Mouse (Mus musculus) limb, embryonic 14.5 days (tissue): ENCODE measurements around the gene Nos1ap. TPM values are rescaled to one million over a fixed set of nuclear protein-coding genes. Genes with fewer than 3 reads are reported as not detected.

Source experiments
- ATAC-seq: fragments of 200-750 bp; cut with Nextera tagmentation; 2 replicates; pipeline ENCODE4 v1.8.0; 2017; ENCODE audit warnings: low read depth, moderate number of reproducible peaks, moderate TSS enrichment; ENCODE audit not compliant: low FRiP score
- DNase-seq: peaks from one replicate; pipeline ENCODE4 v3.0.0-alpha.2; 2015; ENCODE audit warnings: low spot score
- H3K27ac ChIP-seq: fragments of 300-500 bp; sonication (generic); replicated peaks from 2 replicates; pipeline ENCODE4 v1.5.1; 2014; ENCODE audit warnings: low read depth, mild to moderate bottlenecking, low read length, moderate library complexity, mixed read lengths
- H3K27me3 ChIP-seq: fragments of 300-500 bp; sonication (generic); 2 replicates; pipeline ENCODE4 v1.6.1; 2014; ENCODE audit warnings: low read length, mixed read lengths; ENCODE audit not compliant: control insufficient read depth, insufficient read depth
- H3K36me3 ChIP-seq: fragments of 300-500 bp; sonication (generic); 2 replicates; pipeline ENCODE4 v1.6.1; 2014; ENCODE audit warnings: mild to moderate bottlenecking, low read length, moderate library complexity, mixed read lengths; ENCODE audit not compliant: control insufficient read depth, insufficient read depth
- H3K4me1 ChIP-seq: fragments of 300-500 bp; sonication (generic); 2 replicates; pipeline ENCODE4 v1.6.1; 2014; ENCODE audit warnings: antibody characterized with exemption, low read length, mixed read lengths; ENCODE audit not compliant: control insufficient read depth, insufficient read depth
- H3K4me2 ChIP-seq: fragments of 300-500 bp; sonication (generic); replicated peaks from 2 replicates; pipeline ENCODE4 v1.6.1; 2014; ENCODE audit warnings: low read depth, mild to moderate bottlenecking, low read length, moderate library complexity; ENCODE audit not compliant: severe bottlenecking
- H3K4me3 ChIP-seq: fragments of 300-500 bp; sonication (generic); replicated peaks from 2 replicates; pipeline ENCODE4 v1.5.1; 2014; ENCODE audit warnings: low read length
- H3K9ac ChIP-seq: fragments of 300-500 bp; sonication (generic); 2 replicates; pipeline ENCODE4 v1.6.1; 2014; ENCODE audit warnings: mild to moderate bottlenecking, low read depth, low read length, moderate library complexity; ENCODE audit not compliant: severe bottlenecking
- H3K9me3 ChIP-seq: fragments of 300-500 bp; sonication (generic); 2 replicates; pipeline ENCODE4 v1.6.1; 2016; ENCODE audit warnings: low read length; ENCODE audit not compliant: control insufficient read depth
- POLR2A ChIP-seq: fragments of 200-500 bp; IDR thresholded peaks from 2 replicates; pipeline ENCODE4 v1.8.0; 2012; ENCODE audit warnings: inconsistent platforms, mild to moderate bottlenecking, moderate library complexity, borderline replicate concordance; ENCODE audit not compliant: insufficient read depth, insufficient read length; ENCODE audit errors: extremely low read depth
- WGBS: fragments of 180-500 bp; shearing (Covaris S2); extraction: QIAGEN DNeasy Blood & Tissue Kit; methylation state at CpG from one replicate; pipeline ENCODE4 v1.1.7; 2014; 5-methylcytosine and 5-hydroxymethylcytosine counted together
- polyA plus RNA-seq, 2 experiments: library from polyadenylated mRNA; depleted of rRNA in 1 of 2; stranded (reverse) in 1 of 2; unstranded in 1 of 2; fragments of >200 nt; fragmentation: Nextera tagmentation in 1 of 2; extraction: Ambion mirVana in 1 of 2; gene quantifications; 2 replicates each; pipeline versions ENCODE4 v1.2.1 to v1.2.3; 2012 to 2014

The Nos1ap gene
- polyA plus RNA-seq, 2 experiments = 10.2 to 11.6 TPM

DNA sequence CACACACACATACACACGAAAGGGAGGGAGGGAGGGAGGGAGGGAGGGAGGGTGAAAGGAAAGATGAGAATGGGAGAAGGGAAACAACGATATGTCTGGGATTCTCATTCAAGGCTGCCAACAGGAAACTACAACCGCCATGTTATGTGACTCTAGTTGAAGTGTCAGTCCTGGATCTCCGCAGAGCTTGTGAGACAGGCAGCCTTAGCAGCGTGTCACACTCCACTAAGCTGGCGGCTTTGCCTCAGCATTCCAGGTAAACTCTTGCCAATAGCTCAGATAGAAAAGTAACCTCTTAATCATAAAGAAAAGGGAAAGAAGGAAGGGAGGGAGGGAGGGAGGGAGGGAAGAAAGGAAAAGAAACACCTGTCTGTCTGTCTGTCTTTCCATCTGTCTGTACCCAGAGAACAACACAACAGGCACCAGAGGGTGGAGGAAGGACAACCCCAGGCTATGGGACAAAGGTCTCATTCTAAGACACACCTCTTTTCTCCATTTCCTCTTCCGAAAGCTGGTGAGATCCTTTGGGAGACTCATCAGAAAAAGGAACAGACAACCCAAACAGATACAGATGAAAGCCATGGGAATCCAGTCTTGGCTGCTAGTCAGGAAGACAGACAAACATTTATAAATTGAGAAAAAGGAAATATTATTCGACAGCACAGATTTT, 107.3 kb downstream of the Nos1ap start:
- Histone ChIP-seq H3K36me3 (no peaks in the 10 kb centered on the region), H3K4me2 (no peak overlapping the region), H3K27me3 (no peaks in the 10 kb centered on the region), H3K27ac (no peak overlapping the region), H3K9me3 (no peaks in the 10 kb centered on the region), H3K9ac (no peak overlapping the region), H3K4me1 (peaks cover 33% of the 10 kb centered on the region), H3K4me3 (no peak overlapping the region)
- DNase-seq (no peak), ATAC-seq (no peak)
- TF ChIP-seq POLR2A = no peak
- WGBS = 78% methylated on average over 7 of the region's 8 CpGs

DNA sequence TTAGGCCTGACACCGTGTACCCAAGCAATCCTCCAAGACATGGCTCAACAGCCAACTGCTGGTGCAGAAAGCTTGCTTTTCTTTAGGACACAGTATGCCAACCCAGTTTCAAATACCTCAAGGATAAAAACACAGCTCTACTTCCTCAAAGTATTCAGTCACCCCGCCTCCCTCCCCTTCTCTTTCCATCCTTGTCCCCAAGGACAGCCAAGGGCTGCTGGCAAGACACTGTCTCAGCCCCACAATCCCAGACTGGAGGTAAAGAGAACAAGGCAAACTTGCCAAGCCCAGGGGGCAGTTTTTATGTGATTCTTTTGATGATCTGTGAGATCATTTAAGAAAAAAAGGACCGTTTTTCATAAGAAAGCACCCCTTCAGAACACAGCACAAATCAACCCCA, 108.6 kb downstream of the Nos1ap start:
- TF ChIP-seq POLR2A = no peak
- Histone ChIP-seq H3K27ac (peak overlapping the region; percentile 43; the same call in 1 of the 2 replicates), H3K36me3 (no peaks in the 10 kb centered on the region), H3K4me2 (no peak overlapping the region), H3K9ac (no peak overlapping the region), H3K4me1 (peaks cover 33% of the 10 kb centered on the region), H3K9me3 (no peaks in the 10 kb centered on the region), H3K4me3 (no peak overlapping the region), H3K27me3 (no peaks in the 10 kb centered on the region)
- DNase-seq (no peak), ATAC-seq (no peak)
- 40% methylated on average over 3 of the region's 3 CpGs for WGBS

DNA sequence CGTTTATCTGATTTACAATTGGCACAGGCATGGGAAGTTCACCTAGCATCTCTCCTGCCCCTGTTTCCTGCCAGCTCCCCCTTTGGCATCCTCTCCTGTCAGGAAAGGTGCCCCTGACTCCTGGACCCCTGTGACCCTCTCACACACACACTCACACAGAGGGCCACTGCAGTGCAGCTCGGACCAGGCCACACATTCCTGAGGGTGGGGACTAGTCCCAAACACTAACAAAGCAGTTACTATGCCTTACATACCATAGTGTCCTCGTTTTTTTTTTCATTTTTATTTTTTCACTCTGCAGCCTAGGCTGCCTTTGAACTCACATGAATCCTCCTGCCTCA, 110.2 kb downstream of the Nos1ap start:
- H3K27me3 ChIP-seq = no peaks in the 10 kb centered on the region
- 18% methylated on average over 3 of the region's 3 CpGs for WGBS
- no peak overlapping the region for H3K4me2 ChIP-seq
- H3K36me3 ChIP-seq = no peaks in the 10 kb centered on the region
- no peak overlapping the region for H3K27ac ChIP-seq
- H3K4me3 ChIP-seq = no peak overlapping the region
- ATAC-seq (0 out of 2 replicates have a peak, but pooled peaks have one; percentile 66), DNase-seq (no peak)
- H3K9ac ChIP-seq = no peak overlapping the region
- TF ChIP-seq POLR2A = no peak
- peaks cover 33% of the 10 kb centered on the region for H3K4me1 ChIP-seq
- no peaks in the 10 kb centered on the region for H3K9me3 ChIP-seq

DNA sequence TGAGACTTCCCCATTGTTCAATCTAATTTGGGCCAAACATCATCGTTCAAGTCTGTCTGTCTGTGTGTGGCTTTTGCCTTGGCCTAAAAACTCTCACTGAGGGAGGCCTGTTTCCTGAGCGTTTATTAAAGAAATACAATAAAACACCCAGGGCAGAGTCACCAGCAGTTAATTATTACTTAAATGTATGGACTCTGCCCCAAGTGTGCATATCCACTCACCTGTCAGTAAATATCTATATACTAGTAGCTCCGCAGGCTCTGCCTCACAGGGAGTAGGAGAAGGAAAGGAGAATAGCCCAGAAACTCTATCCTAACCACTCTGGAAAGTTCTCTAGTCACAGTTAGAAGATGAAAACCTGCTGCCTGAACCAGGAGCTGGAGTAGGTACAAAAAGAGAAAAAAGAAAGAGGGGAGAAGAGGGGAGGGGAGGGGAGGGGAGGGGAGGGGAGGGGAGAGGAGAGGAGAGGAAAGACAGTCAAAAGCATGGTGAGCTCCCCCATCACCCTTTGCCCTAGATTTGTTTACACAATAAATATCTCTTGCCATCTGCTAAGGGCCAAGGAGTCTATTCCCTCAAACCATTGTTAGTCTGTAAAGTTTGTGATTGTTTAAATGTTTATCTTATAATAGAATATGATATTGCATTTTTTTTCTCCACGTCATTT, 110.7 kb downstream of the Nos1ap start:
- Histone ChIP-seq H3K27me3 (no peaks in the 10 kb centered on the region), H3K4me3 (no peak overlapping the region), H3K4me1 (peaks cover 33% of the 10 kb centered on the region), H3K4me2 (no peak overlapping the region), H3K36me3 (no peaks in the 10 kb centered on the region), H3K9ac (no peak overlapping the region), H3K9me3 (no peaks in the 10 kb centered on the region), H3K27ac (peak overlapping the region; percentile 49; the same call in 1 of the 2 replicates)
- no peak for DNase-seq
- no peak for TF ChIP-seq POLR2A
- 56% methylated on average over 4 of the region's 4 CpGs for WGBS
- no peak for ATAC-seq

DNA sequence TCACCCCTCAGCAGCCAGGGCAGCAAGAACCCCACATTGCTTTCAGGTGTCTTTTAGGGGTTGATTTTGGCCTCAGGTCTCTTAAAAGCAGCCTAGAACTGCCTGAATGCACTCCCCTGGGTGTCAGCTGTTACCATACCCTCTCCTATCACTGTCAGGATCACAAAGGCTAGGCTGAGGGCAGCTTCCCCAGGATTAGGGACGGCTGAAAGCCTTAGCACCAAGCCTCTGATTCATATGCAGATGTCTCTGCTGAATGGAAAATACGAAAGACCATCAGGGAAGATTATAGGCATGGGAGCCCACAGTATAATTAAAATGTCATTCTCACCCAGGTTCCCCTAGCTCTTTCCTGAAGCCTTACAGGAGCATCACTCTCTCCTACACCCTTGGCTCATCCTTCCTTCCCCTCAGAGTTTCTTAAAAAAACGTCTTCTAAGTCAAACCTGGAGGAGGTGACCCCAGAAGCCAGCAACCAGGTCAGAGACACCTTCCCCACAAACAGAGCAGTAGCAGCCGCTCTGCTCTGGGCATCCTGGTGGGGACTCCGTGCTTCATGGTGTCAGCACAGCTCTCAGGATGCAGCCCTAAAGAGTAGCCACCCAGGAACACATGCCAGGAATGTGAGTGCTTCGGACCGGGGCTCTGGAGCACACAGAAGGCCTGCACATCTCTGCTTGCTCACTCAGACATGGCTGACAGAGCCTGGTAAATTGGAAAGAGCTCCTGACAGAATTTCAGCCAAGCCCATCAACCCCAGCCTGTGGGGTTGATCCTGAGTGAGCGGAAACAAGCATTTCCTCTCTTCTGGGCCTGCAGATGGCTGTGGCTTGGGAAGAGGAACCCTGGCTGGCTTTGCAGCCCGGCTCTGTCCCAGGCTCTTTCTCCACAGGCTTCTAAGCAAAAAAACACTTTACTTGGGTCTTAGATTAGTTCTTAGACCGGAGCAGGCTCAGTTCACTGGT, 111.7 kb downstream of the Nos1ap start:
- peak overlapping the region; percentile 49; the same call in 1 of the 2 replicates for H3K27ac ChIP-seq
- H3K27me3 ChIP-seq = no peaks in the 10 kb centered on the region
- H3K9ac ChIP-seq = no peak overlapping the region
- no peak overlapping the region for H3K4me3 ChIP-seq
- no peaks in the 10 kb centered on the region for H3K9me3 ChIP-seq
- no peak overlapping the region for H3K4me2 ChIP-seq
- H3K4me1 ChIP-seq = peaks cover 33% of the 10 kb centered on the region
- WGBS = 42% methylated on average over 10 of the region's 10 CpGs
- DNase-seq (no peak), ATAC-seq (no peak)
- no peaks in the 10 kb centered on the region for H3K36me3 ChIP-seq
- no peak for TF ChIP-seq POLR2A
